Mouse (Mus musculus): ENCODE results near the gene Car12. TPM values are rescaled to one million over a fixed set of nuclear protein-coding genes. Genes with fewer than 3 reads are reported as not detected.

Car12 gene
- polyA plus RNA-seq, 1 experiment, result 3.4 TPM

DNA sequence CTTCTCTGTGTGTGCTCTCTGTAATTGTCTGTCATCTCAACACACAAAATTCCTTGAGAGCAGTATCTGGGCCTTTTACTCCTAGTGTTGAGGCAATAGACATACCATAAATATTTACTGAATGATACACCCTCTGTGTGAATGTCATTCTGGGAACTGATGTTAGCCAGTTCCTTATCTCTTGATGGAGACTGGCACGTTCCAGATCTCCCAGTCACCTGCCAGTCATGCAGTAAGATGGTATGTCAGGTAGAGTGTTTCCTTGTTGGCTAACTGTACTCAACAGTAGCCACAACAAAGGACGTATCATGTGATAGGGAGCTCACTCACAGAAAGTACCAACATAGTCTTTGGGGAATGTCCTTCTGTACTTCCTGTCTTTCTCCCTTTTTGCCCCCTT is 39.7 kb upstream of the Car12 start:
- no peaks in the 10 kb centered on the region for H3K27me3 ChIP-seq (ENCODE audit: control insufficient read depth, insufficient read depth, low read length)
- H3K4me1 ChIP-seq (ENCODE audit: control insufficient read depth, insufficient read depth, low read length), result no peaks in the 10 kb centered on the region; the same call in 1 of the 2 replicates
- 88% methylated on average over 2 of the region's 2 CpGs for WGBS
- no peak overlapping the region for H3K4me3 ChIP-seq (replicated peaks; ENCODE audit: insufficient read depth, low read depth, low read length)
- H3K27ac ChIP-seq (ENCODE audit: insufficient read depth, low read length), result no peak overlapping the region
- TF ChIP-seq CTCF (IDR thresholded peaks at IDR 0.05; ENCODE audit: borderline replicate concordance, insufficient read depth, low read depth, low read length) (no peak), POLR2A (IDR thresholded peaks at IDR 0.05; ENCODE audit: borderline replicate concordance, insufficient read depth, low read length) (no peak)
- no peak for DNase-seq

DNA sequence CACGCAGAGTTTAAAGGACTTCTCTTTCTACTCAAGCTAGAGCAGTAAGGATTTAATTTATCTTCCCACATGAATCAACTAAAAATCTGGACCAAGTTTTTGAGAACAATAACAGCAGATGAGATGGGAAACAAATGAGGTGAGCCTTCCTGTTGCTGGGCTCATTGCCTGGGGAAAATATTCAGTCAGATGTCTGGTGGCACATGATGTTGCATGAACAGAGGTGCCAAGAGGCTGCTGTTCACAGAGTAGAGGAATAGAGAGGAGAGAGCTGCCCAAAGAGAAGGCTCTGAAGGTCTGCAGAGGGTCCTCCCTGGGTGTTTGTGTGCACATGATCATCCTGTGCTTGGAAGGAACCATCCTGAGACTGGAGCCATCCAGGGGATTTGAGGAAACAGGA is 37.9 kb upstream of the Car12 start:
- DNase-seq, result no peak
- H3K27ac ChIP-seq (ENCODE audit: insufficient read depth, low read length), result no peak overlapping the region
- WGBS, result 92% methylated on average over 1 of the region's 1 CpGs
- no peak overlapping the region for H3K4me3 ChIP-seq (replicated peaks; ENCODE audit: insufficient read depth, low read depth, low read length)
- no peak for TF ChIP-seq CTCF (IDR thresholded peaks at IDR 0.05; ENCODE audit: borderline replicate concordance, insufficient read depth, low read depth, low read length)
- TF ChIP-seq POLR2A (IDR thresholded peaks at IDR 0.05; ENCODE audit: borderline replicate concordance, insufficient read depth, low read length), result no peak
- H3K4me1 ChIP-seq (ENCODE audit: control insufficient read depth, insufficient read depth, low read length), result no peaks in the 10 kb centered on the region
- H3K27me3 ChIP-seq (ENCODE audit: control insufficient read depth, insufficient read depth, low read length), result no peaks in the 10 kb centered on the region

DNA sequence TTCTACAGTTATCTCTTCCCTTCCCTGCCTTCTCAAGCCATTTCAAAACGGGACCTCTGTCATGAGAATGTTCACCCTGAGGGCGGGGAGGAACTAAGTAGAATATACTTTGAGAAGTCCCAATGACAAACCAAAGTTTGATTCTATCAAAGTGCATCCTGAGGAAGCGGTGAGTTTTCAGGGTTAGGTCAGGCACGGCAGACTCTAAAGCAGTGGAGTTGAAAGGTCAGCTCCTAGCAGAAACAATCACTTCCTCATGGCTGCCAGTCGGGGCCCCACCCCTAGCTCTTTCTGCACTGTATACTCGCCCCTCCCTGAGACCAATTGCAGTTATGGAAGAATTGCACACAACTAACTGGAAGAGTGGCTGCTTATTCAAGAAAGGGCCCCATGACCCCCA is 33.4 kb upstream of the Car12 start:
- TF ChIP-seq POLR2A (IDR thresholded peaks at IDR 0.05; ENCODE audit: borderline replicate concordance, insufficient read depth, low read length), result no peak
- TF ChIP-seq CTCF (IDR thresholded peaks at IDR 0.05; ENCODE audit: borderline replicate concordance, insufficient read depth, low read depth, low read length), result no peak
- WGBS, result 77% methylated on average over 6 of the region's 6 CpGs
- no peak overlapping the region for H3K27ac ChIP-seq (ENCODE audit: insufficient read depth, low read length)
- no peak overlapping the region for H3K4me3 ChIP-seq (replicated peaks; ENCODE audit: insufficient read depth, low read depth, low read length)
- H3K4me1 ChIP-seq (ENCODE audit: control insufficient read depth, insufficient read depth, low read length), result no peaks in the 10 kb centered on the region
- DNase-seq, result no peak
- H3K27me3 ChIP-seq (ENCODE audit: control insufficient read depth, insufficient read depth, low read length), result no peaks in the 10 kb centered on the region

DNA sequence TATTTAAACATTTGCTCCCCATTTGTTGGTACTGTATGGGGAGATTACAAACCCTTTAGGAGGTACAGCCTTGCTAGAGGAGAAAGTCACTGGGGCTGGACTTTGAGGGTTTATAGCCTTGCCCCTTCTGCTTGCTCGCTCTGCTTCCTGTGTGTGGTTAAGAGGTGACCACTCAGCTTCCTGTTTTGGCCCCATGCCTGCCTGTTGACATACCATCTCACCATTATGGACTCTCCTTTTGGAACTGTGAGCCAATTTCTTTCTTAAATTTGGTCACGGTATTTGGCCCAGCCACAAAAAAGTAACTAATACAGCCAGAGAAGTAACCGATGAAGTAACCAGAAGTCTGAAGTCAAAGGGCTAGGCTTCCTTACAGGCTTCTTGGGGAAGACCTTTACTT is 30.7 kb upstream of the Car12 start:
- no peak overlapping the region for H3K27ac ChIP-seq (ENCODE audit: insufficient read depth, low read length)
- H3K4me3 ChIP-seq (replicated peaks; ENCODE audit: insufficient read depth, low read depth, low read length), result no peak overlapping the region
- WGBS, result 83% methylated on average over 3 of the region's 3 CpGs
- no peak for DNase-seq
- no peaks in the 10 kb centered on the region for H3K27me3 ChIP-seq (ENCODE audit: control insufficient read depth, insufficient read depth, low read length)
- no peak for TF ChIP-seq CTCF (IDR thresholded peaks at IDR 0.05; ENCODE audit: borderline replicate concordance, insufficient read depth, low read depth, low read length)
- no peaks in the 10 kb centered on the region for H3K4me1 ChIP-seq (ENCODE audit: control insufficient read depth, insufficient read depth, low read length)

DNA sequence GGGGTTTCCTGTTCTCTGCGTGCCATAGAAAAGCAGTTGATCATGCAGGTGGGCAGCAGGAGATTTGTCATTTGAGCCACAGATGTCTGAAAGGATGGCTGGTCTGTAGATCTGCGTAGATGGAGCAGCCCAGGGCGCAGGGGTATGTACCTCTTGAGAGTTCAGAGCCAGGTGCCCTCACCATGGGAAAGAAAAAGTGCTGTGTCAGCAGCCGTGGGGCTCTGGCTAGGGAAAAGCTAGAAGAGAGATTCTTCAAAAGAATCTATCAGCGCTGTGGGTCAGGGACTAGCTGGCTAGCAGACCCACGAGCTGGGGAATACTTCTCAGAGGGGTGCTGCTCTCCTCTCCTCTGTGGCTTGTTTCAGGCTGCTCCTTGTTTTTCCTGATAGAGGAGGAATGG is 27.8 kb upstream of the Car12 start:
- H3K4me1 ChIP-seq (ENCODE audit: control insufficient read depth, insufficient read depth, low read length), result no peaks in the 10 kb centered on the region
- H3K4me3 ChIP-seq (replicated peaks; ENCODE audit: insufficient read depth, low read depth, low read length), result no peak overlapping the region
- DNase-seq, result no peak
- no peaks in the 10 kb centered on the region for H3K27me3 ChIP-seq (ENCODE audit: control insufficient read depth, insufficient read depth, low read length)
- 87% methylated on average over 6 of the region's 6 CpGs for WGBS
- no peak overlapping the region for H3K27ac ChIP-seq (ENCODE audit: insufficient read depth, low read length)
- TF ChIP-seq CTCF (IDR thresholded peaks at IDR 0.05; ENCODE audit: borderline replicate concordance, insufficient read depth, low read depth, low read length) (no peak), POLR2A (IDR thresholded peaks at IDR 0.05; ENCODE audit: borderline replicate concordance, insufficient read depth, low read length) (no peak)

DNA sequence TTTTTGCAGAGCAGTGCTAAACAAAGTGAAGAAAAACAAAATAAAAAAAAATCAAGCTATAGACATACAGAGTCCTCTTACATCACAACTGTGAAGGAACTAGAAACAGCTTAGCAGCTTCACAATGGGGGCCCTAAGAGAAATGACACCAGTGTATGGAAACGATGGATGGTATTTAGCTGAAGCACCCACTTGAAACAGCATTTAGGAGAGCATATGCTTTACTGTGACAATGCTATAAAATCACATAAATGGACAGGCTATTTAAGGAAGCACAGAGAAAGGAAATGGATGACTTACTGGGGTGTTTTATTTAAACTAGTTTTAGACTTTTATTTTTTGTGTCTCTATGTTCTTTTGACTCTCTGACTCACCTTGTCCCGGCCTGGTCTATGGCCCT is 25.8 kb upstream of the Car12 start:
- no peak for DNase-seq
- TF ChIP-seq POLR2A (IDR thresholded peaks at IDR 0.05; ENCODE audit: borderline replicate concordance, insufficient read depth, low read length) (no peak), CTCF (IDR thresholded peaks at IDR 0.05; ENCODE audit: borderline replicate concordance, insufficient read depth, low read depth, low read length) (no peak)
- peaks cover 3% of the 10 kb centered on the region; the same call in 1 of the 2 replicates for H3K4me1 ChIP-seq (ENCODE audit: control insufficient read depth, insufficient read depth, low read length)
- H3K4me3 ChIP-seq (replicated peaks; ENCODE audit: insufficient read depth, low read depth, low read length), result no peak overlapping the region
- WGBS, result 83% methylated on average over 2 of the region's 2 CpGs
- H3K27me3 ChIP-seq (ENCODE audit: control insufficient read depth, insufficient read depth, low read length), result no peaks in the 10 kb centered on the region
- H3K27ac ChIP-seq (ENCODE audit: insufficient read depth, low read length), result no peak overlapping the region

DNA sequence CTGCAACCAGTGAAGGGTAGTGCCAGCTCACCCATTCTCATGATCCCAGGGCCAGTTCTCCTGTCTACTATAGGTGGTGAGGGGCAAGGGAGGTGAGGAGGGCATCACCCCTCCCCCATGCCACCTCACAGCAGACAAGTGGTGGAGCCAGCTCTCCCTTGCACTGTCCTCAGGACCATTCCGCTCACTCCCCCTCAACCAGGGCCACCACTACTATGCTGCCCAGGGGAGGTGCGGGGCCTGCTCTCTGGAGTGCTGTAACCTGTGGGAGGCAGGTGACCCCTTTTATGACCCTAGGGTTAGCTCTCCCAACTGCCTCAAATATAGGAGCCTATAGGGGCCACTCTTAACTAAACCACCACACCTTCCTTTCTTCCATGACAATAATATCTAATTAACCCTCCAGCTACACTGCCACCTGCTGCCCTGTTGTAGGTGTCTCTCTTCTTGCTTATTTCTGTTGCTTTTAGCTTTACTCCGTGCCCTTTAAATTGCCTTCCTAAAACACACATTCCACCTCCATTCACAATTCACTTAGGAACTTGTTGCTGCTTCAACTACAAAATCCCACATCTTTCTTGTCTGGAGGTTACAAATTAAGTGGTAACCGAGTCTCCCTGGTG is 21.7 kb upstream of the Car12 start:
- H3K4me1 ChIP-seq (ENCODE audit: control insufficient read depth, insufficient read depth, low read length), result peaks cover 3% of the 10 kb centered on the region; the same call in 1 of the 2 replicates
- TF ChIP-seq CTCF (IDR thresholded peaks at IDR 0.05; ENCODE audit: borderline replicate concordance, insufficient read depth, low read depth, low read length), result no peak
- TF ChIP-seq POLR2A (IDR thresholded peaks at IDR 0.05; ENCODE audit: borderline replicate concordance, insufficient read depth, low read length), result no peak
- 86% methylated on average over 4 of the region's 4 CpGs for WGBS
- no peak overlapping the region for H3K4me3 ChIP-seq (replicated peaks; ENCODE audit: insufficient read depth, low read depth, low read length)
- H3K27ac ChIP-seq (ENCODE audit: insufficient read depth, low read length), result no peak overlapping the region
- DNase-seq, result no peak
- no peaks in the 10 kb centered on the region for H3K27me3 ChIP-seq (ENCODE audit: control insufficient read depth, insufficient read depth, low read length)

DNA sequence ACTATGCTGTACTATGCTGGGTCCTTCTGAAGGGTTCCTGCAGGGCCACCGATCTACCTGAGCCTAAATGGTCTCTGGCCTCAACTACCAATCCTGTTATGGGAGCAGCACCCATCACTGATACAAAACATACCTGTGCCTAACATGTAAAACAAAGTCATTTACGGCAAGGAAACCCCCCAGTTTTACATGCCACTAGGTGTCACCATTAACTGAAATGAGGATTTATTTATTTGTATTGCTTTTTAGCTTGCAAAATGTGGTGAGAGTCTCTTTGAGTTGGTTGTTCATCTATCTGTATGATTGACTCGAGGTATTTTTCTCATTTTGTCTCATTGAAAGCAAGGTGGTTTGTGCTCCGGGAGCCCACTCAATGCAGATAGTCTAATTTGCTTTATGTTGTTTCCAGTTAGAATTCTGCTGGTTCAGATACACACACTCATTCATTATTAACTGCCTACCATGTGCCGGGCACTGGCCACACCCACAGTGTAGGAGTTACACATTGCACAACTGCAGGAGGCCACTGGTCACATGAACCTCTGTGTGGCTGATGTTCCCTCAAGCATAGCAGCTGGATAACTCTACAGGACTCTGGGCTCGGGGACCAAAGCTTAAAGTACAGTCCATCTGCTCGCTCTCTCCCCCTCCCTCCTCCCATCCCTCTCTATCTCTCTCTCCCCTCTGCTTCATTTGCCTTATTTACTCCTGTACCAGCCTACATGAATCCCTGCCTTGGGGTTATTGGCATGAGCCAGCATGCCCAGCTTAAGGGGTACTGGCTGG is 15.9 kb upstream of the Car12 start:
- H3K4me1 ChIP-seq (ENCODE audit: control insufficient read depth, insufficient read depth, low read length), result no peaks in the 10 kb centered on the region
- no peak for DNase-seq
- H3K27ac ChIP-seq (ENCODE audit: insufficient read depth, low read length), result no peak overlapping the region
- TF ChIP-seq CTCF (IDR thresholded peaks at IDR 0.05; ENCODE audit: borderline replicate concordance, insufficient read depth, low read depth, low read length) (no peak), POLR2A (IDR thresholded peaks at IDR 0.05; ENCODE audit: borderline replicate concordance, insufficient read depth, low read length) (no peak)
- H3K4me3 ChIP-seq (replicated peaks; ENCODE audit: insufficient read depth, low read depth, low read length), result no peak overlapping the region
- 83% methylated on average over 7 of the region's 7 CpGs for WGBS
- H3K27me3 ChIP-seq (ENCODE audit: control insufficient read depth, insufficient read depth, low read length), result no peaks in the 10 kb centered on the region

All from cerebellum, adult 2 months (tissue).